Mouse (Mus musculus) ES-Bruce4 (cell line): ENCODE data around the gene Zfp790.

Experiments
- CTCF ChIP-seq: IDR thresholded peaks from one replicate; pipeline ENCODE4 v1.8.1; 2011; ENCODE audit warnings: low read depth, low read length
- POLR2A ChIP-seq: IDR thresholded peaks from one replicate; pipeline ENCODE4 v1.8.1; 2011; ENCODE audit warnings: low read length; ENCODE audit not compliant: insufficient read depth

GRCm38 (mm10) chr7:29768090-29768900 is 47.6 kb upstream of the Zfp790 start, which contains the start of gene Zfp84:
- no peak for TF ChIP-seq CTCF
- no peak for TF ChIP-seq POLR2A
